Mouse (Mus musculus): ENCODE results near the gene Cry1.

DNA sequence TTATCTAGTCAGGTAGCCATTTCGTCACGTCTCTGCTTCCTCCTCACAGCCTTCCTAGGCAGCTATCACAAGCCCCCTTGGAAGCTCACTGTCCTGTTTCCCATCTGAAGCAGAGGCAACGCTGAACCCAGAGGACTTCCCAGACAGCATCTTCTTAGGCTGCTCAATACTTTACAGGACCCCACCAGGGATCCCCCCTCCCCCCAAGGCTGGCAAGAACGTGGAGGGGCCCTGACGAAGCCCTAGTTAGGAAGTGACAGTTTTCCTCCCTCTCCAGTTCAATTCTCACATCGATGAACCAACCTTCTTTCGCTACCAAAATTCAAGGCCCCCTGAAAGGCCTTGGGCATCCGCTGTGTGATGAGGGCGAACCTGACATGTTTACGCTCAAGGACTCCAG lies 83.0 kb downstream of the Cry1 start:
- TF ChIP-seq TAL1 (IDR thresholded peaks at IDR 0.05; ENCODE audit: low read length) (no peak), GATA1 (IDR thresholded peaks at IDR 0.05; ENCODE audit: low read length) (no peak)

Measured in erythroblast, embryonic 14.5 days (primary cell).